ENCODE assay signal across 9 mouse cellular contexts in genomic region chr1:133863257-133863997, GRCm38 (mm10). TPM values are rescaled to one million over a fixed set of nuclear protein-coding genes. Genes with fewer than 3 reads are reported as not detected.
DNase-seq lines count a peak whose midpoint lies in the region; ATAC-seq lines count a peak whose summit lies in the region.
"Had no signal": no experiment of that assay in that cellular context is flagged by ENCODE, and none has a peak within 500 bp of the region (broad histone marks: within the 10 kb centered on the region; RNA-seq: fewer than 3 reads in every experiment).

No protein-coding gene starts in this region.

- H3K4me1 ChIP-seq in forebrain, embryonic 10.5 days: peaks cover 38% of the 10 kb centered on the region
- 0 out of 2 replicates have a peak, but pooled peaks cover 1% of the 10 kb centered on the region for H3K4me1 ChIP-seq in forebrain, embryonic 11.5 days (replicated peaks; ENCODE audit: control insufficient read depth, insufficient read depth, low read length)
- peaks cover 44% of the 10 kb centered on the region for H3K4me1 ChIP-seq in heart, embryonic 13.5 days
- H3K4me1 ChIP-seq in lung, embryonic 16.5 days (replicated peaks; ENCODE audit: control insufficient read depth, insufficient read depth, low read length): peaks cover 12% of the 10 kb centered on the region

- ATAC-seq in forebrain, embryonic 11.5 days (replicated peaks; ENCODE audit: low FRiP score): no peak
- ATAC-seq in heart, embryonic 13.5 days (ENCODE audit: extremely low read depth, insufficient number of reproducible peaks, low FRiP score, low TSS enrichment): no peak
- peak; percentile 89 for ATAC-seq in lung, embryonic 16.5 days (ENCODE audit: low read depth)

- peaks cover 6% of the 10 kb centered on the region for H3K27me3 ChIP-seq in forebrain, embryonic 10.5 days (ENCODE audit: poor library complexity, severe bottlenecking)
- no peaks in the 10 kb centered on the region for H3K27me3 ChIP-seq in forebrain, embryonic 11.5 days (ENCODE audit: control insufficient read depth, insufficient read depth, low read length)
- no peaks in the 10 kb centered on the region for H3K27me3 ChIP-seq in heart, embryonic 13.5 days (replicated peaks)
- H3K27me3 ChIP-seq in lung, embryonic 16.5 days (ENCODE audit: control insufficient read depth, insufficient read depth, low read depth, low read length): no peaks in the 10 kb centered on the region

- no peaks in the 10 kb centered on the region for H3K36me3 ChIP-seq in forebrain, embryonic 10.5 days (replicated peaks)
- no peaks in the 10 kb centered on the region for H3K36me3 ChIP-seq in forebrain, embryonic 11.5 days (ENCODE audit: control insufficient read depth, insufficient read depth, low read length)
- H3K36me3 ChIP-seq in heart, embryonic 13.5 days: no peaks in the 10 kb centered on the region
- no peaks in the 10 kb centered on the region for H3K36me3 ChIP-seq in lung, embryonic 16.5 days (ENCODE audit: control insufficient read depth, insufficient read depth, low read length)

- 39% methylated on average over 10 of the region's 10 CpGs for WGBS in forebrain, embryonic 10.5 days
- 26% methylated on average over 10 of the region's 10 CpGs for WGBS in forebrain, embryonic 11.5 days
- 13% methylated on average over 10 of the region's 10 CpGs for WGBS in heart, embryonic 13.5 days
- 6% methylated on average over 10 of the region's 10 CpGs for WGBS in lung, embryonic 16.5 days

- no peak overlapping the region for H3K9ac ChIP-seq in forebrain, embryonic 11.5 days (ENCODE audit: low read length)
- peak overlapping the region; percentile 16; the same call in 1 of the 2 replicates for H3K9ac ChIP-seq in heart, embryonic 13.5 days
- H3K9ac ChIP-seq in lung, embryonic 16.5 days (ENCODE audit: low read length): no peak overlapping the region

- H3K27ac ChIP-seq in forebrain, embryonic 10.5 days: peak overlapping the region; percentile 63
- H3K27ac ChIP-seq in forebrain, embryonic 11.5 days (ENCODE audit: low read depth, low read length): no peak overlapping the region
- peak overlapping the region; percentile 84 for H3K27ac ChIP-seq in heart, embryonic 13.5 days (replicated peaks)
- peak overlapping the region; percentile 62 for H3K27ac ChIP-seq in lung, embryonic 16.5 days (ENCODE audit: low read length)

- 0 out of 2 replicates have a peak, but pooled peaks cover 3% of the 10 kb centered on the region for H3K9me3 ChIP-seq in forebrain, embryonic 10.5 days
- no peaks in the 10 kb centered on the region for H3K9me3 ChIP-seq in forebrain, embryonic 11.5 days (ENCODE audit: control insufficient read depth, low read length)
- H3K9me3 ChIP-seq in heart, embryonic 13.5 days: no peaks in the 10 kb centered on the region
- H3K9me3 ChIP-seq in lung, embryonic 16.5 days (ENCODE audit: control insufficient read depth, low read length): no peaks in the 10 kb centered on the region

- no peak for DNase-seq in forebrain, embryonic 10.5 days (ENCODE audit: extremely low spot score, low spot score)
- DNase-seq in forebrain, embryonic 11.5 days (ENCODE audit: low spot score): no peak
- DNase-seq in R1 (ENCODE audit: low read depth, low spot score): peak; percentile 76
- no peak for DNase-seq in B cell, adult 2 months
- DNase-seq in frontal cortex, postnatal 14 days (ENCODE audit: low spot score in 2 of 2): no peak
- no peak for DNase-seq in frontal cortex, postnatal 10 days (ENCODE audit: low spot score in 2 of 2)

- H3K4me2 ChIP-seq in forebrain, embryonic 11.5 days (ENCODE audit: low read depth, low read length, severe bottlenecking): no peak overlapping the region
- H3K4me2 ChIP-seq in heart, embryonic 13.5 days: peak overlapping the region; percentile 33
- H3K4me2 ChIP-seq in lung, embryonic 16.5 days (ENCODE audit: low read depth, low read length): peak overlapping the region; percentile 31

- no peak overlapping the region for H3K4me3 ChIP-seq in forebrain, embryonic 10.5 days
- H3K4me3 ChIP-seq in forebrain, embryonic 11.5 days (ENCODE audit: low read depth, low read length): no peak overlapping the region
- no peak overlapping the region for H3K4me3 ChIP-seq in heart, embryonic 13.5 days
- H3K4me3 ChIP-seq in lung, embryonic 16.5 days (ENCODE audit: low read length): 0 out of 2 replicates have a peak overlapping the region, but pooled peaks have one; percentile 8
- H3K4me3 ChIP-seq: erythroblast, embryonic 14.5 days had no signal

RNA-seq across cellular contexts. Expression of gene Optc, which starts 44.4 kb away (rescaled TPM):
- polyA plus RNA-seq in forebrain, embryonic 10.5 days (2016; fragmentation: Nextera tagmentation; extraction: Ambion mirVana): 1.2 and 2.3 TPM in 2 replicates
- polyA plus RNA-seq in forebrain, embryonic 11.5 days (2014; fragmentation: Nextera tagmentation; extraction: Ambion mirVana): 2.5 and 2.6 TPM in 2 replicates
- polyA plus RNA-seq in heart, embryonic 13.5 days (2015; fragmentation: Nextera tagmentation; extraction: Ambion mirVana): 0.32 and 0.41 TPM in 2 replicates
- 0.29 and 0.54 TPM in 2 replicates for polyA plus RNA-seq in lung, embryonic 16.5 days (2015; fragmentation: Nextera tagmentation; extraction: Ambion mirVana)
- polyA plus RNA-seq: erythroblast, embryonic 14.5 days had no signal

RNA-seq across cellular contexts. Expression of gene Prelp, which starts 57.8 kb away (rescaled TPM):
- polyA plus RNA-seq in forebrain, embryonic 10.5 days (2016; fragmentation: Nextera tagmentation; extraction: Ambion mirVana): 0.36 and 0.90 TPM in 2 replicates
- polyA plus RNA-seq in forebrain, embryonic 11.5 days (2014; fragmentation: Nextera tagmentation; extraction: Ambion mirVana): 1.2 and 1.4 TPM in 2 replicates
- 2.8 and 3.1 TPM in 2 replicates for polyA plus RNA-seq in heart, embryonic 13.5 days (2015; fragmentation: Nextera tagmentation; extraction: Ambion mirVana)
- 22.4 and 28.6 TPM in 2 replicates for polyA plus RNA-seq in lung, embryonic 16.5 days (2015; fragmentation: Nextera tagmentation; extraction: Ambion mirVana)
- polyA plus RNA-seq: erythroblast, embryonic 14.5 days had no signal
